Mouse (Mus musculus) lung, embryonic 14.5 days (tissue): ENCODE data around the gene BC035044. TPM values are rescaled to one million over a fixed set of nuclear protein-coding genes. Genes with fewer than 3 reads are reported as not detected.
A peak's percentile ranks its signal among the peaks of the same experiment; 100 is the strongest.
"Not testable (repeated sequence)": the region's sequence is repeated elsewhere in the genome, so short reads cannot be mapped to it uniquely, and the experiment has no call there.

Source experiments
- ATAC-seq: fragments of 200-750 bp; cut with Nextera tagmentation; 2 replicates; pipeline ENCODE4 v1.8.0; 2017; ENCODE audit warnings: mild to moderate bottlenecking, moderate TSS enrichment, moderate library complexity; ENCODE audit not compliant: insufficient read depth
- DNase-seq: peaks from one replicate; pipeline ENCODE4 v3.0.0-alpha.2; 2015
- H3K27ac ChIP-seq: fragments of 300-500 bp; sonication (generic); 2 replicates; pipeline ENCODE4 v1.5.1; 2014; ENCODE audit warnings: low read depth, mild to moderate bottlenecking, moderate library complexity
- H3K27me3 ChIP-seq: fragments of 300-500 bp; sonication (generic); 2 replicates; pipeline ENCODE4 v1.6.1; 2014; ENCODE audit warnings: low read length, control low read depth; ENCODE audit not compliant: insufficient read depth
- H3K36me3 ChIP-seq: fragments of 300-500 bp; sonication (generic); 2 replicates; pipeline ENCODE4 v1.6.1; 2014; ENCODE audit warnings: control low read depth; ENCODE audit not compliant: insufficient read depth
- H3K4me1 ChIP-seq: fragments of 300-500 bp; sonication (generic); 2 replicates; pipeline ENCODE4 v1.6.1; 2014; ENCODE audit warnings: antibody characterized with exemption, control low read depth; ENCODE audit not compliant: insufficient read depth
- H3K4me2 ChIP-seq: fragments of 300-500 bp; sonication (generic); 2 replicates; pipeline ENCODE4 v1.6.1; 2014; ENCODE audit warnings: mild to moderate bottlenecking
- H3K4me3 ChIP-seq: fragments of 300-500 bp; sonication (generic); 2 replicates; pipeline ENCODE4 v1.5.1; 2014; ENCODE audit warnings: low read depth, low read length
- H3K9ac ChIP-seq: fragments of 300-500 bp; sonication (generic); 2 replicates; pipeline ENCODE4 v1.6.1; 2014
- H3K9me3 ChIP-seq: fragments of 300-500 bp; sonication (generic); 2 replicates; pipeline ENCODE4 v1.6.1; 2016; ENCODE audit warnings: low read depth, low read length, control low read depth
- CTCF ChIP-seq: IDR thresholded peaks from 2 replicates; pipeline ENCODE4 v1.5.1; 2016; ENCODE audit warnings: antibody characterized with exemption, low read depth
- WGBS: fragments of 180-500 bp; shearing (Covaris S2); extraction: QIAGEN DNeasy Blood & Tissue Kit; methylation state at CpG from one replicate; pipeline ENCODE4 v1.1.7; 2014; 5-methylcytosine and 5-hydroxymethylcytosine counted together
- polyA plus RNA-seq: library from polyadenylated mRNA; unstranded; fragments of >200 nt; fragmentation: Nextera tagmentation; extraction: Ambion mirVana; gene quantifications from 2 replicates; pipeline ENCODE4 v1.2.1, GENCODE M21; 2014

BC035044 gene
- polyA plus RNA-seq, 1 experiment from 2014 or later, result 1.2 TPM

GRCm38 (mm10) chr6:128900044-128900443 is 9.1 kb upstream of the BC035044 start:
- no peak for ATAC-seq
- H3K4me2 ChIP-seq, result no peak overlapping the region
- no peaks in the 10 kb centered on the region for H3K9me3 ChIP-seq
- no peaks in the 10 kb centered on the region for H3K27me3 ChIP-seq
- no peaks in the 10 kb centered on the region for H3K36me3 ChIP-seq
- no peak for DNase-seq
- H3K9ac ChIP-seq, result no peak overlapping the region
- peak; percentile 39 for TF ChIP-seq CTCF
- no peak overlapping the region for H3K27ac ChIP-seq
- no peak overlapping the region for H3K4me3 ChIP-seq
- H3K4me1 ChIP-seq, result no peaks in the 10 kb centered on the region
- 71% methylated on average over 2 of the region's 2 CpGs for WGBS

GRCm38 (mm10) chr6:128895404-128896001 is 4.6 kb upstream of the BC035044 start:
- H3K9ac ChIP-seq, result no peak overlapping the region
- H3K4me3 ChIP-seq, result no peak overlapping the region
- H3K4me1 ChIP-seq, result no peaks in the 10 kb centered on the region
- peak; percentile 88 for ATAC-seq
- 43% methylated on average over 3 of the region's 3 CpGs for WGBS
- H3K9me3 ChIP-seq, result no peaks in the 10 kb centered on the region
- no peak overlapping the region for H3K4me2 ChIP-seq
- H3K36me3 ChIP-seq, result no peaks in the 10 kb centered on the region
- no peak for TF ChIP-seq CTCF
- DNase-seq, result peak; percentile 49
- no peaks in the 10 kb centered on the region for H3K27me3 ChIP-seq
- no peak overlapping the region for H3K27ac ChIP-seq

- Histone ChIP-seq H3K9ac (no peak overlapping the region), H3K27me3 (no peaks in the 10 kb centered on the region), H3K36me3 (no peaks in the 10 kb centered on the region), H3K4me1 (no peaks in the 10 kb centered on the region), H3K27ac (no peak overlapping the region), H3K4me3 (no peak overlapping the region), H3K4me2 (no peak overlapping the region), H3K9me3 (no peaks in the 10 kb centered on the region)
- TF ChIP-seq CTCF, result no peak
- no peak for ATAC-seq
- DNase-seq, result no peak
- WGBS, result 74% methylated on average over 5 of the region's 5 CpGs
These were observed 2.1 kb downstream of the BC035044 start for GRCm38 (mm10) chr6:128888834-128889233.

- not testable (repeated sequence) for H3K9me3 ChIP-seq, H3K4me2 ChIP-seq, H3K36me3 ChIP-seq, DNase-seq, H3K27me3 ChIP-seq, H3K9ac ChIP-seq, H3K4me3 ChIP-seq, H3K27ac ChIP-seq, ATAC-seq, H3K4me1 ChIP-seq
- WGBS, result 78% methylated on average over 6 of the region's 6 CpGs
These were observed 3.7 kb downstream of the BC035044 start, which contains the start of gene Clec2i for GRCm38 (mm10) chr6:128887091-128887790. TSS of gene Clec2i (plus strand) at chr6:128887588.

- H3K27ac ChIP-seq, result no peak overlapping the region
- DNase-seq (no peak), ATAC-seq (no peak)
- TF ChIP-seq CTCF, result no peak
- no peak overlapping the region for H3K4me3 ChIP-seq
- no peaks in the 10 kb centered on the region for H3K4me1 ChIP-seq
- no peak overlapping the region for H3K9ac ChIP-seq
- no peaks in the 10 kb centered on the region for H3K27me3 ChIP-seq
- H3K9me3 ChIP-seq, result no peaks in the 10 kb centered on the region
- H3K4me2 ChIP-seq, result no peak overlapping the region
- WGBS, result 90% methylated on average over 1 of the region's 1 CpGs
- H3K36me3 ChIP-seq, result no peaks in the 10 kb centered on the region
These were observed 18.9 kb downstream of the BC035044 start for GRCm38 (mm10) chr6:128871910-128872610.

GRCm38 (mm10) chr6:128868861-128869260 is 22.1 kb downstream of the BC035044 start:
- no peaks in the 10 kb centered on the region for H3K36me3 ChIP-seq
- no peak overlapping the region for H3K9ac ChIP-seq
- WGBS, result 42% methylated on average over 3 of the region's 3 CpGs
- no peak overlapping the region for H3K4me2 ChIP-seq
- H3K27me3 ChIP-seq, result no peaks in the 10 kb centered on the region
- TF ChIP-seq CTCF, result no peak
- H3K4me3 ChIP-seq, result no peak overlapping the region
- H3K9me3 ChIP-seq, result no peaks in the 10 kb centered on the region
- no peak for ATAC-seq
- peak overlapping the region; percentile 34; the same call in 1 of the 2 replicates for H3K27ac ChIP-seq
- H3K4me1 ChIP-seq, result no peaks in the 10 kb centered on the region
- no peak for DNase-seq

GRCm38 (mm10) chr6:128857976-128858375 is 33.0 kb downstream of the BC035044 start:
- Histone ChIP-seq H3K9ac (no peak overlapping the region), H3K36me3 (no peaks in the 10 kb centered on the region), H3K27me3 (no peaks in the 10 kb centered on the region), H3K9me3 (no peaks in the 10 kb centered on the region), H3K4me1 (peaks cover 16% of the 10 kb centered on the region), H3K4me2 (no peak overlapping the region), H3K27ac (no peak overlapping the region), H3K4me3 (no peak overlapping the region)
- TF ChIP-seq CTCF, result no peak
- DNase-seq (no peak), ATAC-seq (no peak)
- WGBS, result 85% methylated on average over 2 of the region's 2 CpGs
